Mouse (Mus musculus): ENCODE results near the gene D10Wsu102e. TPM values are rescaled to one million over a fixed set of nuclear protein-coding genes. Genes with fewer than 3 reads are reported as not detected.

The D10Wsu102e gene
- polyA plus RNA-seq, 1 experiment from 2014 or later = 0.20 TPM

GRCm38 (mm10) chr10:83326648-83327285 is 33.3 kb upstream of the D10Wsu102e start:
- Histone ChIP-seq H3K36me3 (ENCODE audit: control insufficient read depth, insufficient read depth) (no peaks in the 10 kb centered on the region), H3K9ac (ENCODE audit: low read depth, low read length) (no peak overlapping the region), H3K4me1 (ENCODE audit: control insufficient read depth, low read depth, low read length) (no peaks in the 10 kb centered on the region), H3K27ac (ENCODE audit: low read length) (no peak overlapping the region), H3K27me3 (ENCODE audit: control insufficient read depth, insufficient read depth, low read depth, low read length) (no peaks in the 10 kb centered on the region), H3K4me2 (ENCODE audit: low read depth, low read length) (no peak overlapping the region), H3K9me3 (replicated peaks; ENCODE audit: control insufficient read depth, low read length) (no peaks in the 10 kb centered on the region), H3K4me3 (ENCODE audit: low read depth, low read length) (no peak overlapping the region)
- no peak for ATAC-seq (ENCODE audit: low read depth)
- 77% methylated on average over 14 of the region's 14 CpGs for WGBS (ENCODE audit: insufficient replicate concordance)

DNA sequence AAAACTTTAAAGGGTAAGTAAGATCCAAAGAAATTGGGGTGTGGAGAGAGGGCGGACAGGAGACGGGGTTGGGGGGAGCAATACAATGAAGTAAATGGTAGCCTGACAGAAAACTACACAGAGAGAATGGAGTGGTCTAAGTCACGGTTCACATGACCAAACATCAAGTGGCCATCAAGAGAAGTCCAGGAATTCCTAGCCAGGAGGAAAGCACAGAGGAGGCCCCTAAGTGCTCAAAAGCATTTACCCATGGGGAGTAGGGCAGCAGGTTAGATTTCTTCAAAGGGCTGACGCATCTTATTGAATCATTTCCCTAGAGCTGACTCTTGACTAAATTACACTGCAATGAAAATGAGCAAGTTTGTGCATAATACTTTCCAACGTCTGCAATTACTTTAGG is 31.2 kb upstream of the D10Wsu102e start:
- no peaks in the 10 kb centered on the region for H3K9me3 ChIP-seq (replicated peaks; ENCODE audit: control insufficient read depth, low read length)
- no peak overlapping the region for H3K27ac ChIP-seq (ENCODE audit: low read length)
- no peaks in the 10 kb centered on the region for H3K4me1 ChIP-seq (ENCODE audit: control insufficient read depth, low read depth, low read length)
- no peak for ATAC-seq (ENCODE audit: low read depth)
- no peak overlapping the region for H3K4me2 ChIP-seq (ENCODE audit: low read depth, low read length)
- H3K27me3 ChIP-seq (ENCODE audit: control insufficient read depth, insufficient read depth, low read depth, low read length) = no peaks in the 10 kb centered on the region
- no peak overlapping the region for H3K9ac ChIP-seq (ENCODE audit: low read depth, low read length)
- H3K4me3 ChIP-seq (ENCODE audit: low read depth, low read length) = no peak overlapping the region
- no peaks in the 10 kb centered on the region for H3K36me3 ChIP-seq (ENCODE audit: control insufficient read depth, insufficient read depth)
- 74% methylated on average over 5 of the region's 5 CpGs for WGBS (ENCODE audit: insufficient replicate concordance)

- Histone ChIP-seq H3K4me1 (ENCODE audit: control insufficient read depth, low read depth, low read length) (no peaks in the 10 kb centered on the region), H3K4me2 (ENCODE audit: low read depth, low read length) (no peak overlapping the region), H3K4me3 (ENCODE audit: low read depth, low read length) (no peak overlapping the region), H3K27ac (ENCODE audit: low read length) (no peak overlapping the region), H3K9ac (ENCODE audit: low read depth, low read length) (no peak overlapping the region), H3K9me3 (replicated peaks; ENCODE audit: control insufficient read depth, low read length) (no peaks in the 10 kb centered on the region), H3K36me3 (ENCODE audit: control insufficient read depth, insufficient read depth) (no peaks in the 10 kb centered on the region), H3K27me3 (ENCODE audit: control insufficient read depth, insufficient read depth, low read depth, low read length) (peaks cover 11% of the 10 kb centered on the region)
- no peak for ATAC-seq (ENCODE audit: low read depth)
- 46% methylated on average over 6 of the region's 6 CpGs for WGBS (ENCODE audit: insufficient replicate concordance)
Observed at GRCm38 (mm10) chr10:83330336-83330735, 29.7 kb upstream of the D10Wsu102e start.

- H3K9ac ChIP-seq (ENCODE audit: low read depth, low read length) = no peak overlapping the region
Observed at GRCm38 (mm10) chr10:83331811-83332210, 28.2 kb upstream of the D10Wsu102e start.

GRCm38 (mm10) chr10:83332581-83332980 is 27.4 kb upstream of the D10Wsu102e start:
- H3K4me1 ChIP-seq (ENCODE audit: control insufficient read depth, low read depth, low read length) = no peaks in the 10 kb centered on the region; the same call in 1 of the 2 replicates
- H3K4me2 ChIP-seq (ENCODE audit: low read depth, low read length) = no peak overlapping the region
- no peaks in the 10 kb centered on the region for H3K9me3 ChIP-seq (replicated peaks; ENCODE audit: control insufficient read depth, low read length)
- H3K27me3 ChIP-seq (ENCODE audit: control insufficient read depth, insufficient read depth, low read depth, low read length) = peaks cover 27% of the 10 kb centered on the region
- 70% methylated on average over 11 of the region's 11 CpGs for WGBS (ENCODE audit: insufficient replicate concordance)
- no peak overlapping the region for H3K4me3 ChIP-seq (ENCODE audit: low read depth, low read length)
- H3K27ac ChIP-seq (ENCODE audit: low read length) = no peak overlapping the region
- no peak overlapping the region for H3K9ac ChIP-seq (ENCODE audit: low read depth, low read length)
- ATAC-seq (ENCODE audit: low read depth) = no peak
- H3K36me3 ChIP-seq (ENCODE audit: control insufficient read depth, insufficient read depth) = no peaks in the 10 kb centered on the region

More at GRCm38 (mm10) chr10:83331811-83332210, 28.2 kb upstream of the D10Wsu102e start:
- WGBS (ENCODE audit: insufficient replicate concordance) = 65% methylated on average over 5 of the region's 5 CpGs
- Histone ChIP-seq H3K27me3 (ENCODE audit: control insufficient read depth, insufficient read depth, low read depth, low read length) (peaks cover 19% of the 10 kb centered on the region), H3K36me3 (ENCODE audit: control insufficient read depth, insufficient read depth) (no peaks in the 10 kb centered on the region), H3K9me3 (replicated peaks; ENCODE audit: control insufficient read depth, low read length) (no peaks in the 10 kb centered on the region), H3K27ac (ENCODE audit: low read length) (no peak overlapping the region), H3K4me3 (ENCODE audit: low read depth, low read length) (no peak overlapping the region), H3K4me2 (ENCODE audit: low read depth, low read length) (no peak overlapping the region), H3K4me1 (ENCODE audit: control insufficient read depth, low read depth, low read length) (no peaks in the 10 kb centered on the region)
- no peak for ATAC-seq (ENCODE audit: low read depth)

DNA sequence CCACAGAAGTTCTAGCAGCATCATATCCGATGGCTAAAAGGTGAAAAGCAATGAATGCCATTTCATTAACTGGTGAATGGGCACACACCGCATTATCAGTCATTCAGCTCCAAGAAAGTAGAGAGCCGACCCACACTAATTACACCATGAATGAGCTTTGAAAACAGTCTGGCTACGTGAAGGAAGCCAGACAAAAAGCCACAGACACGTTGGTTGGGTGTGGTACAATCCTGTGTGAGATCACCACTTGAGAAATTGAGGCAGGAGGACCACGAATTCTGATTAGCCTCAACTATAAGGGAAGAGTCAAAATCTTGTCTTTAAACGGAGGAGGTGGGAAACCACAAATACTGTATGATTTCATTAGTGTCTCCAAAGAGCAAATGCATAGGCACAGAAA is 23.7 kb upstream of the D10Wsu102e start:
- H3K4me2 ChIP-seq (ENCODE audit: low read depth, low read length) = no peak overlapping the region
- WGBS (ENCODE audit: insufficient replicate concordance) = 22% methylated on average over 7 of the region's 7 CpGs
- no peak for ATAC-seq (ENCODE audit: low read depth)
- H3K27me3 ChIP-seq (ENCODE audit: control insufficient read depth, insufficient read depth, low read depth, low read length) = peaks cover 38% of the 10 kb centered on the region
- H3K4me3 ChIP-seq (ENCODE audit: low read depth, low read length) = no peak overlapping the region
- no peaks in the 10 kb centered on the region; the same call in 1 of the 2 replicates for H3K4me1 ChIP-seq (ENCODE audit: control insufficient read depth, low read depth, low read length)
- H3K9me3 ChIP-seq (replicated peaks; ENCODE audit: control insufficient read depth, low read length) = no peaks in the 10 kb centered on the region
- H3K9ac ChIP-seq (ENCODE audit: low read depth, low read length) = no peak overlapping the region
- H3K36me3 ChIP-seq (ENCODE audit: control insufficient read depth, insufficient read depth) = no peaks in the 10 kb centered on the region
- no peak overlapping the region for H3K27ac ChIP-seq (ENCODE audit: low read length)

GRCm38 (mm10) chr10:83337159-83337951 is 22.7 kb upstream of the D10Wsu102e start, which contains the start of gene Slc41a2:
Gene Slc41a2 (minus strand): TSS chr10:83337882.
- Histone ChIP-seq H3K9me3 (replicated peaks; ENCODE audit: control insufficient read depth, low read length) (no peaks in the 10 kb centered on the region), H3K4me3 (ENCODE audit: low read depth, low read length) (peak within 1 kb of the TSS; percentile 54), H3K9ac (ENCODE audit: low read depth, low read length) (no peak within 1 kb of the TSS), H3K4me2 (ENCODE audit: low read depth, low read length) (peak within 1 kb of the TSS; percentile 65), H3K27me3 (ENCODE audit: control insufficient read depth, insufficient read depth, low read depth, low read length) (peaks cover 38% of the 10 kb centered on the region), H3K36me3 (ENCODE audit: control insufficient read depth, insufficient read depth) (no peaks in the 10 kb centered on the region), H3K27ac (ENCODE audit: low read length) (no peak within 1 kb of the TSS), H3K4me1 (ENCODE audit: control insufficient read depth, low read depth, low read length) (no peaks in the 10 kb centered on the region; the same call in 1 of the 2 replicates)
- ATAC-seq (ENCODE audit: low read depth) = no peak
- WGBS (ENCODE audit: insufficient replicate concordance) = 1% methylated on average over 89 of the region's 102 CpGs

DNA sequence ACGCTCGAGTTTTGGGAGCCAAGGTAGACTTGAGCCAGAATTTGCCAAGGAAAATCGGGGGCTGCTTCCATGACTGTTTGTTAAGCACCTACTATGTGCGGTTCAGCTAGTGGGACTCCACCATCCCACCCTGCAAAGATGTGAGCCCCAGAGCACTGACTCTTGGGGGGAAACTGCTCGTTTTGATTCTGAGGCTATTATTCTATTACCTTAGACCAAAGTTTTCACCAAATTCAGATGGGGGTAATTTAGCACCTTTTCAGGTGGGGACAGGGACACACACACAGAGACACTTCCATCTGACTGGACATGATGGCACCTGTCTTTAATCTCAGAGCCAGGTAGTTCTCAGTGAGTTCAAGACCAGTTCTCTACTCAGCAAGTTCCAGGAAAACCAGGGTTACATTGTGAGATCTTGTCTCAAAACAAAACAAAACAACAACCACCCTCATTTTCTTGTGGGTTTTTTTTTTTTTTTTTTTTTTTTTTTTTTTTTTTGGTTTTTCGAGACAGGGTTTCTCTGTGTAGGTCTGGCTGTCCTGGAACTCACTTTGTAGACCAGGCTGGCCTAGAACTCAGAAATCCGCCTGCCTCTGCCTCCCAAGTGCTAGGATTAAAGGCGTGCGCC is 21.9 kb upstream of the D10Wsu102e start:
- WGBS (ENCODE audit: insufficient replicate concordance) = 38% methylated on average over 8 of the region's 9 CpGs
- Histone ChIP-seq H3K9ac (ENCODE audit: low read depth, low read length) (no peak overlapping the region), H3K27me3 (ENCODE audit: control insufficient read depth, insufficient read depth, low read depth, low read length) (peaks cover 38% of the 10 kb centered on the region), H3K27ac (ENCODE audit: low read length) (no peak overlapping the region), H3K4me3 (ENCODE audit: low read depth, low read length) (peak overlapping the region; percentile 54), H3K4me1 (ENCODE audit: control insufficient read depth, low read depth, low read length) (no peaks in the 10 kb centered on the region; the same call in 1 of the 2 replicates), H3K4me2 (ENCODE audit: low read depth, low read length) (peak overlapping the region; percentile 65), H3K36me3 (ENCODE audit: control insufficient read depth, insufficient read depth) (no peaks in the 10 kb centered on the region), H3K9me3 (replicated peaks; ENCODE audit: control insufficient read depth, low read length) (no peaks in the 10 kb centered on the region)
- no peak for ATAC-seq (ENCODE audit: low read depth)

Data from liver, embryonic 16.5 days (tissue).